Mouse (Mus musculus) CH12.LX (cell line): ENCODE data around the gene Cxcl10. TPM values are rescaled to one million over a fixed set of nuclear protein-coding genes. Genes with fewer than 3 reads are reported as not detected.

Experiments used
- DNase-seq: peaks from one replicate; pipeline ENCODE4 v3.0.0-alpha.2; 2013; ENCODE audit errors: extremely low read depth
- H3K27ac ChIP-seq: 2 replicates; pipeline ENCODE4 v1.5.1; 2012; ENCODE audit warnings: low read depth, mild to moderate bottlenecking, control low read depth, moderate library complexity; ENCODE audit not compliant: insufficient read depth
- H3K27me3 ChIP-seq: replicated peaks from 2 replicates; pipeline ENCODE3; 2012; ENCODE audit warnings: inconsistent platforms
- H3K36me3 ChIP-seq, 2 experiments: replicated peaks in 1 of 2; 2 replicates each; pipeline versions ENCODE3 to v1.6.1; 2012; ENCODE audit warnings: inconsistent platforms in 1 of 2, low read length in 1 of 2, mild to moderate bottlenecking in 1 of 2, mixed read lengths in 1 of 2, moderate library complexity in 1 of 2; ENCODE audit not compliant: control insufficient read depth in 1 of 2, insufficient read depth in 1 of 2
- H3K4me1 ChIP-seq, 2 experiments: 2 replicates each; pipeline ENCODE4 v1.6.1; 2012; ENCODE audit warnings: inconsistent platforms in 1 of 2, moderate library complexity in 1 of 2; ENCODE audit not compliant: insufficient read depth in 2 of 2, control insufficient read depth in 1 of 2
- H3K4me2 ChIP-seq: 2 replicates; pipeline ENCODE4 v1.6.1; 2012; ENCODE audit warnings: low read depth, mild to moderate bottlenecking, control low read depth; ENCODE audit not compliant: poor library complexity, insufficient read depth, severe bottlenecking
- H3K4me3 ChIP-seq, 3 experiments: fragments of 150-350 bp in 1 of 3; sonication (generic) in 1 of 3; replicated peaks in 1 of 3; 2 replicates each; pipeline versions ENCODE3 to v1.5.1; 2011 to 2012; ENCODE audit warnings: low read depth in 2 of 3, low read length in 2 of 3, mild to moderate bottlenecking in 2 of 3, moderate library complexity in 2 of 3, control low read depth in 1 of 3, improper control_type of control experiment in 1 of 3, inconsistent platforms in 1 of 3, mixed read lengths in 1 of 3; ENCODE audit not compliant: poor library complexity in 1 of 3
- H3K79me2 ChIP-seq: replicated peaks from 2 replicates; pipeline ENCODE4 v1.6.1; 2012; ENCODE audit warnings: mild to moderate bottlenecking, moderate library complexity; ENCODE audit not compliant: control insufficient read depth, poor library complexity, insufficient read depth, severe bottlenecking; ENCODE audit errors: extremely low read depth
- H3K9ac ChIP-seq: 2 replicates; pipeline ENCODE4 v1.6.1; 2012; ENCODE audit warnings: low read depth, mild to moderate bottlenecking, control low read depth, moderate library complexity; ENCODE audit not compliant: insufficient read depth
- H3K9me3 ChIP-seq: replicated peaks from 2 replicates; pipeline ENCODE3; 2012; ENCODE audit warnings: low read length, inconsistent platforms, mixed read lengths
- BHLHE40 ChIP-seq: IDR thresholded peaks from 2 replicates; pipeline ENCODE4 v1.6.1; 2011; ENCODE audit warnings: mild to moderate bottlenecking, low read depth, low read length, improper control_type of control experiment
- CHD1 ChIP-seq: IDR thresholded peaks from 2 replicates; pipeline ENCODE4 v1.6.1; 2012; ENCODE audit warnings: low read depth, low read length, improper control_type of control experiment, inconsistent platforms
- CHD2 ChIP-seq: IDR thresholded peaks from 2 replicates; pipeline ENCODE4 v1.6.1; 2011; ENCODE audit warnings: low read length, improper control_type of control experiment
- CTCF ChIP-seq, 2 experiments: IDR thresholded peaks in 1 of 2; conservative IDR thresholded peaks in 1 of 2; 2 replicates each; pipeline ENCODE4 v1.5.1; 2011 to 2012; ENCODE audit warnings: low read depth in 2 of 2, low read length in 2 of 2, improper control_type of control experiment in 1 of 2, inconsistent platforms in 1 of 2, mild to moderate bottlenecking in 1 of 2, moderate library complexity in 1 of 2
- E2F4 ChIP-seq: IDR thresholded peaks from 2 replicates; pipeline ENCODE4 v1.6.1; 2011; ENCODE audit warnings: low read depth, low read length, improper control_type of control experiment; ENCODE audit not compliant: insufficient replicate concordance
- ELF1 ChIP-seq: IDR thresholded peaks from 2 replicates; pipeline ENCODE4 v1.6.1; 2014; ENCODE audit warnings: low read depth, mild to moderate bottlenecking, inconsistent platforms, low read length, improper control_type of control experiment
- EP300 ChIP-seq: IDR thresholded peaks from 2 replicates; pipeline ENCODE4 v1.6.1; 2011; ENCODE audit warnings: low read length, improper control_type of control experiment
- ETS1 ChIP-seq: conservative IDR thresholded peaks from 2 replicates; pipeline ENCODE4 v1.6.1; 2012; ENCODE audit warnings: low read depth, mild to moderate bottlenecking, inconsistent platforms, low read length, improper control_type of control experiment, moderate library complexity
- GABPA ChIP-seq: IDR thresholded peaks from 2 replicates; pipeline ENCODE4 v1.6.1; 2012; ENCODE audit warnings: low read depth, low read length, improper control_type of control experiment, inconsistent platforms; ENCODE audit not compliant: insufficient replicate concordance
- HCFC1 ChIP-seq: IDR thresholded peaks from 2 replicates; pipeline ENCODE4 v1.6.1; 2012; ENCODE audit warnings: low read depth, mild to moderate bottlenecking, inconsistent platforms, low read length, improper control_type of control experiment
- IRF4 ChIP-seq: IDR thresholded peaks from 2 replicates; pipeline ENCODE4 v1.6.1; 2014; ENCODE audit warnings: low read depth, mild to moderate bottlenecking, inconsistent platforms, low read length, improper control_type of control experiment
- JUN ChIP-seq: IDR thresholded peaks from 2 replicates; pipeline ENCODE4 v1.6.1; 2011; ENCODE audit warnings: low read depth, mild to moderate bottlenecking, low read length, improper control_type of control experiment, moderate library complexity; ENCODE audit not compliant: insufficient read depth
- JUND ChIP-seq: conservative IDR thresholded peaks from 2 replicates; pipeline ENCODE4 v1.6.1; 2011; ENCODE audit warnings: low read depth, low read length, improper control_type of control experiment
- KAT2A ChIP-seq: IDR thresholded peaks from 2 replicates; pipeline ENCODE4 v1.6.1; 2012; ENCODE audit warnings: low read length, improper control_type of control experiment, inconsistent platforms; ENCODE audit not compliant: insufficient replicate concordance
- MAFK ChIP-seq: IDR thresholded peaks from 2 replicates; pipeline ENCODE4 v1.6.1; 2011; ENCODE audit warnings: low read length, improper control_type of control experiment; ENCODE audit not compliant: insufficient replicate concordance
- MAX ChIP-seq: IDR thresholded peaks from 2 replicates; pipeline ENCODE4 v1.6.1; 2011; ENCODE audit warnings: low read length, improper control_type of control experiment
- MAZ ChIP-seq: IDR thresholded peaks from 2 replicates; pipeline ENCODE4 v1.6.1; 2012; ENCODE audit warnings: low read depth, mild to moderate bottlenecking, inconsistent platforms, low read length, improper control_type of control experiment, moderate library complexity
- MEF2A ChIP-seq: IDR thresholded peaks from 2 replicates; pipeline ENCODE4 v1.6.1; 2014; ENCODE audit warnings: low read depth, mild to moderate bottlenecking, inconsistent platforms, low read length, improper control_type of control experiment, borderline replicate concordance
- MXI1 ChIP-seq: IDR thresholded peaks from 2 replicates; pipeline ENCODE4 v1.6.1; 2011; ENCODE audit warnings: mild to moderate bottlenecking, low read depth, low read length, improper control_type of control experiment
- MYC ChIP-seq: IDR thresholded peaks from 2 replicates; pipeline ENCODE4 v1.6.1; 2011; ENCODE audit warnings: low read depth, mild to moderate bottlenecking, improper control_type of control experiment, low read length
- NELFE ChIP-seq: IDR thresholded peaks from 2 replicates; pipeline ENCODE4 v1.6.1; 2011; ENCODE audit warnings: low read depth, low read length, improper control_type of control experiment
- NRF1 ChIP-seq: IDR thresholded peaks from 2 replicates; pipeline ENCODE4 v1.6.1; 2014; ENCODE audit warnings: low read depth, mild to moderate bottlenecking, inconsistent platforms, low read length, improper control_type of control experiment, moderate library complexity
- PAX5 ChIP-seq: IDR thresholded peaks from 2 replicates; pipeline ENCODE4 v1.6.1; 2012; ENCODE audit warnings: low read length, inconsistent platforms, mixed read lengths
- POLR2A ChIP-seq: IDR thresholded peaks from 2 replicates; pipeline ENCODE4 v1.6.1; 2011; ENCODE audit warnings: low read depth, mild to moderate bottlenecking, improper control_type of control experiment, low read length
- POLR2AphosphoS2 ChIP-seq: IDR thresholded peaks from 2 replicates; pipeline ENCODE4 v1.6.1; 2011; ENCODE audit warnings: low read depth, low read length, improper control_type of control experiment
- RAD21 ChIP-seq: IDR thresholded peaks from 2 replicates; pipeline ENCODE4 v1.6.1; 2011; ENCODE audit warnings: low read depth, mild to moderate bottlenecking, low read length, improper control_type of control experiment, moderate library complexity
- RCOR1 ChIP-seq: conservative IDR thresholded peaks from 2 replicates; pipeline ENCODE4 v1.6.1; 2012; ENCODE audit warnings: low read depth, mild to moderate bottlenecking, inconsistent platforms, low read length, improper control_type of control experiment
- SIN3A ChIP-seq: IDR thresholded peaks from 2 replicates; pipeline ENCODE4 v1.6.1; 2012; ENCODE audit warnings: low read length, improper control_type of control experiment, inconsistent platforms
- SMC3 ChIP-seq: IDR thresholded peaks from 2 replicates; pipeline ENCODE4 v1.6.1; 2011; ENCODE audit warnings: low read depth, low read length, improper control_type of control experiment
- TBP ChIP-seq: conservative IDR thresholded peaks from 2 replicates; pipeline ENCODE4 v1.6.1; 2011; ENCODE audit warnings: low read depth, low read length, improper control_type of control experiment
- TCF12 ChIP-seq: IDR thresholded peaks from 2 replicates; pipeline ENCODE4 v1.6.1; 2014; ENCODE audit warnings: low read depth, mild to moderate bottlenecking, inconsistent platforms, low read length, improper control_type of control experiment
- UBTF ChIP-seq: IDR thresholded peaks from 2 replicates; pipeline ENCODE4 v1.6.1; 2012; ENCODE audit warnings: low read depth, mild to moderate bottlenecking, inconsistent platforms, low read length, improper control_type of control experiment, moderate library complexity
- USF1 ChIP-seq: IDR thresholded peaks from 2 replicates; pipeline ENCODE4 v1.6.1; 2014; ENCODE audit warnings: low read depth, mild to moderate bottlenecking, inconsistent platforms, low read length, improper control_type of control experiment
- USF2 ChIP-seq: conservative IDR thresholded peaks from 2 replicates; pipeline ENCODE4 v1.6.1; 2011; ENCODE audit warnings: low read depth, low read length, improper control_type of control experiment
- ZC3H11A ChIP-seq: IDR thresholded peaks from 2 replicates; pipeline ENCODE4 v1.6.1; 2012; ENCODE audit warnings: low read depth, mild to moderate bottlenecking, inconsistent platforms, low read length, improper control_type of control experiment
- ZKSCAN1 ChIP-seq: IDR thresholded peaks from 2 replicates; pipeline ENCODE4 v1.6.1; 2012; ENCODE audit warnings: low read depth, inconsistent platforms, low read length, improper control_type of control experiment, borderline replicate concordance
- ZMIZ1 ChIP-seq: IDR thresholded peaks from 2 replicates; pipeline ENCODE4 v1.6.1; 2012; ENCODE audit warnings: low read depth, mild to moderate bottlenecking, inconsistent platforms, low read length, improper control_type of control experiment
- ZNF384 ChIP-seq: IDR thresholded peaks from 2 replicates; pipeline ENCODE4 v1.6.1; 2012; ENCODE audit warnings: low read depth, low read length, improper control_type of control experiment, inconsistent platforms
- dilution Hi-C: fragments of 300-500 bp; cut with MboI; formaldehyde crosslinking; loops from 2 replicates; pipeline ENCODE4 v1.14.3; 2020; ENCODE audit warnings: low sequenced_read_pairs; ENCODE audit not compliant: extremely low pct_unique_long_range_greater_than_20kb, extremely low pct_ligation_motif_present
- in situ Hi-C: fragments of 300-500 bp; cut with MboI; formaldehyde crosslinking; loops from 3 replicates; pipeline ENCODE4 v1.14.3; 2019; ENCODE audit warnings: low sequenced_read_pairs, low pct_ligation_motif_present, low pct_unique_long_range_greater_than_20kb, mixed read lengths
- polyA plus RNA-seq: library from polyadenylated mRNA; unstranded; fragments of >175 nt; gene quantifications from 2 replicates; pipeline ENCODE4 v1.2.1, GENCODE M21; 2012; ENCODE audit warnings: low read depth; ENCODE audit not compliant: insufficient read length
- total RNA-seq, 2 experiments: library from RNA; depleted of rRNA; stranded (reverse); fragments of 300-350 nt in 1 of 2; fragments of >200 nt in 1 of 2; gene quantifications; 2 replicates each; pipeline ENCODE4 v1.2.3; 2012 to 2014

Gene Cxcl10
- total RNA-seq (2012; rRNA removed), result 0.30 and 0.55 TPM in 2 replicates
- total RNA-seq (2014; rRNA removed), result 1.8 and 2.6 TPM in 2 replicates
- 4.9 and 5.1 TPM in 2 replicates for polyA plus RNA-seq

GRCm38 (mm10) chr5:92348794-92349413 lies at the start of gene Cxcl10:
Gene Cxcl10, minus strand, starts transcription at chr5:92348889.
- TF ChIP-seq POLR2A, result 0 out of 2 replicates have a peak, but pooled peaks have one; percentile 24
- no peak for TF ChIP-seq PAX5
- TF ChIP-seq CHD1, result peak; percentile 93
- peak; percentile 87 for TF ChIP-seq MAX
- TF ChIP-seq UBTF, result no peak
- TF ChIP-seq MEF2A, result peak; percentile 88
- TF ChIP-seq MYC, result peak; percentile 62; the same call in 1 of the 2 replicates
- TF ChIP-seq ELF1, result peak; percentile 54; the same call in 1 of the 2 replicates
- TF ChIP-seq KAT2A, result no peak
- peak; percentile 75 for TF ChIP-seq MAZ
- TF ChIP-seq BHLHE40, result peak; percentile 96
- no peak for TF ChIP-seq ZKSCAN1
- TF ChIP-seq RAD21, result no peak
- peak; percentile 41; the same call in 1 of the 2 replicates for TF ChIP-seq TCF12
- TF ChIP-seq E2F4, result peak; percentile 88; the same call in 1 of the 2 replicates
- TF ChIP-seq POLR2AphosphoS2, result no peak
- TF ChIP-seq ZNF384, result 0 out of 2 replicates have a peak, but pooled peaks have one; percentile 9
- TF ChIP-seq NELFE, result no peak; the same call in 1 of the 2 replicates
- TF ChIP-seq RCOR1, result peak; percentile 89
- no peak for TF ChIP-seq CTCF (conservative IDR thresholded peaks at IDR 0.05 in 1 of 2, IDR thresholded peaks at IDR 0.05 in 1 of 2; ENCODE audit: low read depth in 2 of 2, low read length in 2 of 2)
- peak; percentile 91; the same call in 1 of the 2 replicates for TF ChIP-seq SIN3A
- TF ChIP-seq IRF4, result peak; percentile 93
- TF ChIP-seq ZC3H11A, result no peak
- peak; percentile 95 for TF ChIP-seq ETS1
- no peak for TF ChIP-seq ZMIZ1
- no peak for TF ChIP-seq SMC3
- no peak for TF ChIP-seq USF1
- TF ChIP-seq GABPA, result no peak
- TF ChIP-seq MXI1, result peak; percentile 77; the same call in 1 of the 2 replicates
- TF ChIP-seq USF2, result no peak
- peak; percentile 66 for TF ChIP-seq JUN
- TF ChIP-seq NRF1, result 0 out of 2 replicates have a peak, but pooled peaks have one; percentile 32
- peak; percentile 74 for TF ChIP-seq JUND
- no peak for TF ChIP-seq TBP
- TF ChIP-seq EP300, result peak; percentile 90
- TF ChIP-seq MAFK, result peak; percentile 92
- TF ChIP-seq CHD2, result peak; percentile 69
- peak; percentile 42; the same call in 1 of the 2 replicates for TF ChIP-seq HCFC1
- peak; percentile 92 for DNase-seq
- in situ Hi-C loops, result no loop called here
- H3K36me3 ChIP-seq, result peaks cover 0 to 10% of the 10 kb centered on the region in 2 experiments
- H3K4me3 ChIP-seq, result peak within 1 kb of the TSS in 2 of 3 experiments; percentile 7 to 29
- peaks cover 2% of the 10 kb centered on the region for H3K9me3 ChIP-seq
- dilution Hi-C loops, result no loop called here
- no peak within 1 kb of the TSS for H3K27ac ChIP-seq
- no peaks in the 10 kb centered on the region for H3K27me3 ChIP-seq
- peak within 1 kb of the TSS; percentile 57 for H3K4me2 ChIP-seq
- no peaks in the 10 kb centered on the region for H3K79me2 ChIP-seq
- no peak within 1 kb of the TSS for H3K9ac ChIP-seq
- H3K4me1 ChIP-seq, result peaks cover 26 to 54% of the 10 kb centered on the region in 2 experiments
